Mouse (Mus musculus) liver, embryonic 14.5 days (tissue): Measurements from ENCODE around the gene Bend4. TPM values are rescaled to one million over a fixed set of nuclear protein-coding genes. Genes with fewer than 3 reads are reported as not detected.

Experiments
- ATAC-seq: fragments of 200-750 bp; cut with Nextera tagmentation; 2 replicates; pipeline ENCODE4 v1.8.0; 2017; ENCODE audit warnings: moderate number of reproducible peaks, mild to moderate bottlenecking, moderate library complexity; ENCODE audit not compliant: insufficient read depth
- DNase-seq, 3 experiments: peaks; one replicate each; pipeline ENCODE4 v3.0.0-alpha.2; 2012 to 2013; ENCODE audit warnings: low read depth in 3 of 3, low spot score in 3 of 3
- H3K27ac ChIP-seq: fragments of 300-500 bp; sonication (generic); 2 replicates; pipeline ENCODE4 v1.5.1; 2014; ENCODE audit warnings: moderate library complexity, mild to moderate bottlenecking, control low read depth, inconsistent platforms
- H3K27me3 ChIP-seq: fragments of 300-500 bp; sonication (generic); 2 replicates; pipeline ENCODE4 v1.6.1; 2014; ENCODE audit warnings: mild to moderate bottlenecking, low read length, moderate library complexity; ENCODE audit not compliant: control insufficient read depth, insufficient read depth
- H3K36me3 ChIP-seq: fragments of 300-500 bp; sonication (generic); replicated peaks from 2 replicates; pipeline ENCODE4 v1.6.1; 2014; ENCODE audit warnings: low read depth; ENCODE audit not compliant: control insufficient read depth, insufficient read depth
- H3K4me1 ChIP-seq, 2 experiments: fragments of 200-500 bp in 1 of 2; fragments of 300-500 bp in 1 of 2; sonication (generic) in 1 of 2; replicated peaks; 2 replicates each; pipeline ENCODE4 v1.6.1; 2012 to 2014; ENCODE audit warnings: antibody characterized with exemption in 1 of 2, inconsistent platforms in 1 of 2, low read length in 1 of 2; ENCODE audit not compliant: control insufficient read depth in 2 of 2, insufficient read depth in 2 of 2
- H3K4me2 ChIP-seq: fragments of 300-500 bp; sonication (generic); 2 replicates; pipeline ENCODE4 v1.6.1; 2014; ENCODE audit warnings: low read depth, mild to moderate bottlenecking, control low read depth, moderate library complexity
- H3K4me3 ChIP-seq, 2 experiments: fragments of 200-500 bp in 1 of 2; fragments of 300-500 bp in 1 of 2; sonication (generic) in 1 of 2; 2 replicates each; pipeline ENCODE4 v1.5.1; 2012 to 2014; ENCODE audit warnings: low read depth in 2 of 2, low read length in 2 of 2, mild to moderate bottlenecking in 2 of 2, control low read depth in 1 of 2, inconsistent platforms in 1 of 2, moderate library complexity in 1 of 2; ENCODE audit not compliant: insufficient read depth in 1 of 2
- H3K9ac ChIP-seq: fragments of 300-500 bp; sonication (generic); replicated peaks from 2 replicates; pipeline ENCODE4 v1.6.1; 2014; ENCODE audit warnings: mild to moderate bottlenecking, control low read depth, moderate library complexity
- H3K9me3 ChIP-seq: fragments of 300-500 bp; sonication (generic); 2 replicates; pipeline ENCODE4 v1.6.1; 2016; ENCODE audit warnings: low read length, mixed read lengths; ENCODE audit not compliant: control insufficient read depth
- CTCF ChIP-seq: IDR thresholded peaks from 2 replicates; pipeline ENCODE4 v1.5.1; 2016; ENCODE audit warnings: antibody characterized with exemption, low read depth, control low read depth
- EP300 ChIP-seq: IDR thresholded peaks from 2 replicates; pipeline ENCODE4 v1.6.1; 2016; ENCODE audit warnings: antibody characterized with exemption, low read depth
- WGBS: fragments of 180-500 bp; shearing (Covaris S2); extraction: QIAGEN DNeasy Blood & Tissue Kit; methylation state at CpG from one replicate; pipeline ENCODE4 v1.1.7; 2014; ENCODE audit not compliant: insufficient replicate concordance; 5-methylcytosine and 5-hydroxymethylcytosine counted together
- polyA plus RNA-seq, 2 experiments: library from polyadenylated mRNA; depleted of rRNA in 1 of 2; stranded (reverse) in 1 of 2; unstranded in 1 of 2; fragments of >200 nt; fragmentation: Nextera tagmentation in 1 of 2; extraction: Ambion mirVana in 1 of 2; gene quantifications; 2 replicates each; pipeline versions ENCODE4 v1.2.1 to v1.2.3; 2012 to 2014

The Bend4 gene
- polyA plus RNA-seq, 2 experiments = 0.27 to 0.50 TPM

GRCm38 (mm10) chr5:67362931-67363330, 65.2 kb downstream of the Bend4 start:
- DNase-seq = no peak
- no peak overlapping the region for H3K27ac ChIP-seq
- no peak overlapping the region for H3K9ac ChIP-seq
- no peaks in the 10 kb centered on the region for H3K9me3 ChIP-seq
- ATAC-seq = no peak
- TF ChIP-seq EP300 (no peak), CTCF (no peak)
- 46% methylated on average over 2 of the region's 2 CpGs for WGBS
- H3K4me3 ChIP-seq = no peak overlapping the region
- H3K4me2 ChIP-seq = no peak overlapping the region
- H3K36me3 ChIP-seq = no peaks in the 10 kb centered on the region
- H3K27me3 ChIP-seq = no peaks in the 10 kb centered on the region
- H3K4me1 ChIP-seq = no peaks in the 10 kb centered on the region

DNA sequence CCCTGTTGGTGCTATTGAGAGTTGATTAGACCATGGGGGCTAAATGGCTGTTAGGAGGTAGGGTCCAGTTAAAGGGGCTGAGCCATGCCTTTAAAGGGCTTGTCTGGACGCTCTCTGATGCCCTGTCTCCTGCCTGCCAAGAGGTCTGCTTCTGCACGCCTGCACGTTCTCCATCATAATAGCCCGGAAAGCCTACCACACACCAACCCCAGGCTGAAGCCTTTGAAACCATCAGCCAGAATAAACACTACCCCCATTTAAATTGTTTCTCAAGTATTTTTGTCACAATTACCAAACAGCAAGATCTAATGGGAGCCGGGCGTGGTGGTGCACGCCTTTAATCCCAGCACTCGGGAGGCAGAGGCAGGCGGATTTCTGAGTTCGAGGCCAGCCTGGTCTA, 65.8 kb downstream of the Bend4 start:
- Histone ChIP-seq H3K4me3 (no peak overlapping the region), H3K9me3 (no peaks in the 10 kb centered on the region), H3K36me3 (no peaks in the 10 kb centered on the region), H3K27me3 (no peaks in the 10 kb centered on the region), H3K4me1 (no peaks in the 10 kb centered on the region), H3K27ac (no peak overlapping the region), H3K4me2 (no peak overlapping the region), H3K9ac (no peak overlapping the region)
- no peak for DNase-seq
- TF ChIP-seq EP300 = no peak
- WGBS = 87% methylated on average over 10 of the region's 10 CpGs
- no peak for ATAC-seq

GRCm38 (mm10) chr5:67348949-67349348, 79.2 kb downstream of the Bend4 start:
- WGBS = 83% methylated on average over 10 of the region's 10 CpGs
- H3K4me1 ChIP-seq = no peaks in the 10 kb centered on the region
- no peak overlapping the region for H3K4me3 ChIP-seq
- H3K9ac ChIP-seq = no peak overlapping the region
- no peak overlapping the region for H3K4me2 ChIP-seq
- TF ChIP-seq EP300 (no peak), CTCF (no peak)
- DNase-seq = no peak
- no peak overlapping the region for H3K27ac ChIP-seq
- no peaks in the 10 kb centered on the region for H3K27me3 ChIP-seq
- no peaks in the 10 kb centered on the region for H3K9me3 ChIP-seq
- ATAC-seq = no peak
- peaks cover 52% of the 10 kb centered on the region for H3K36me3 ChIP-seq

DNA sequence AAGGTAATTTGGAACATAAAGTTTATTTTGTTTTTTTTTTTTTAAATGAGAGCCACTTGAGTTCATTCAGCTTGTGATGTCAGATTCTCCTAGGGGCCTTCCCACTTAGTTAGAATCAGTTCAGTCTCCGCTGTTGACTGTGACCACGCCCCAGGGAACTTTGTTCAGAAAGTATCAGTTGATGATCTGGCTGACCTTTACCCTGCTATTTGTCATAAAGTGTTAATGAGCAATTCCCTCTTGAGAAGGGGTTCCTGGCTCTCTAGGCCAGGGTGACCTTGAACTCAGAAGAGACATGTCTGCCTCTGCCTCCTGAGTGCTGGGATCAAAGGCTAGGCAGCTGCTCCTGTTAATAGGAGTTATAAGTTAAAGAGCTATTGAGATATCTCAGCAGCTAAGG, 81.0 kb downstream of the Bend4 start:
- H3K36me3 ChIP-seq = peaks cover 60% of the 10 kb centered on the region

More for the DNA sequence above, 81.0 kb downstream of the Bend4 start:
- no peaks in the 10 kb centered on the region for H3K9me3 ChIP-seq
- no peaks in the 10 kb centered on the region for H3K4me1 ChIP-seq
- no peak overlapping the region for H3K9ac ChIP-seq
- 82% methylated on average over 2 of the region's 2 CpGs for WGBS
- H3K4me3 ChIP-seq = no peak overlapping the region
- DNase-seq = no peak
- no peak overlapping the region for H3K27ac ChIP-seq
- TF ChIP-seq CTCF (no peak), EP300 (no peak)
- no peak overlapping the region for H3K4me2 ChIP-seq
- ATAC-seq = no peak
- no peaks in the 10 kb centered on the region for H3K27me3 ChIP-seq

Other genes with a start within 250 kb of the Bend4 start
- 41.4 and 45.3 TPM in 2 replicates for gene Tmem33, start 167.7 kb downstream of the Bend4 start, polyA plus RNA-seq (2012; rRNA removed)
- gene Tmem33, start 167.7 kb downstream of the Bend4 start, polyA plus RNA-seq (2014; fragmentation: Nextera tagmentation; extraction: Ambion mirVana) = 83.7 and 83.8 TPM in 2 replicates
- 11.7 and 15.8 TPM in 2 replicates for gene Slc30a9, start 121.4 kb downstream of the Bend4 start, polyA plus RNA-seq (2012; rRNA removed)
- 70.2 and 72.0 TPM in 2 replicates for gene Slc30a9, start 121.4 kb downstream of the Bend4 start, polyA plus RNA-seq (2014; fragmentation: Nextera tagmentation; extraction: Ambion mirVana)
- gene Shisa3, start 179.6 kb upstream of the Bend4 start, polyA plus RNA-seq (2012; rRNA removed) = 0.55 and 0.68 TPM in 2 replicates
- gene Shisa3, start 179.6 kb upstream of the Bend4 start, polyA plus RNA-seq (2014; fragmentation: Nextera tagmentation; extraction: Ambion mirVana) = 0.55 and 0.64 TPM in 2 replicates